Mouse (Mus musculus) liver, postnatal 0 days (tissue): ENCODE measurements at regions not wholly inside any gene's neighbourhood (a gene's known extent, or its start where the extent isn't known, plus 50 kb on each side); places are given as distances from the start of the nearest gene placed in this dataset.

Experiments
- ATAC-seq: fragments of 200-750 bp; cut with Nextera tagmentation; 2 replicates; pipeline ENCODE4 v1.8.0; 2017; ENCODE audit warnings: mild to moderate bottlenecking, moderate library complexity
- DNase-seq: peaks from one replicate; pipeline ENCODE4 v3.0.0-alpha.2; 2016
- H3K27ac ChIP-seq: fragments of 300-500 bp; sonication (generic); 2 replicates; pipeline ENCODE4 v1.5.1; 2014; ENCODE audit warnings: antibody characterized with exemption, moderate library complexity, mild to moderate bottlenecking, low read depth
- H3K27me3 ChIP-seq: fragments of 300-500 bp; sonication (generic); 2 replicates; pipeline ENCODE4 v1.6.1; 2014; ENCODE audit warnings: low read length, control low read depth, mixed read lengths; ENCODE audit not compliant: insufficient read depth
- H3K36me3 ChIP-seq: fragments of 300-500 bp; sonication (generic); replicated peaks from 2 replicates; pipeline ENCODE4 v1.6.1; 2014; ENCODE audit warnings: mild to moderate bottlenecking, control low read depth, low read length, moderate library complexity, mixed read lengths; ENCODE audit not compliant: insufficient read depth
- H3K4me1 ChIP-seq: fragments of 300-500 bp; sonication (generic); 2 replicates; pipeline ENCODE4 v1.6.1; 2014; ENCODE audit warnings: antibody characterized with exemption, mild to moderate bottlenecking, control low read depth; ENCODE audit not compliant: insufficient read depth
- H3K4me2 ChIP-seq: fragments of 300-500 bp; sonication (generic); 2 replicates; pipeline ENCODE4 v1.6.1; 2014; ENCODE audit warnings: low read depth, mild to moderate bottlenecking, low read length, moderate library complexity, mixed read lengths
- H3K4me3 ChIP-seq: fragments of 300-500 bp; sonication (generic); 2 replicates; pipeline ENCODE4 v1.5.1; 2014; ENCODE audit warnings: low read depth, low read length
- H3K9ac ChIP-seq: fragments of 300-500 bp; sonication (generic); replicated peaks from 2 replicates; pipeline ENCODE4 v1.6.1; 2014; ENCODE audit warnings: mild to moderate bottlenecking, moderate library complexity
- H3K9me3 ChIP-seq: fragments of 300-500 bp; sonication (generic); 2 replicates; pipeline ENCODE4 v1.6.1; 2016; ENCODE audit warnings: mild to moderate bottlenecking, control low read depth, low read length, mixed read lengths
- CTCF ChIP-seq: sonication (generic); IDR thresholded peaks from 2 replicates; pipeline ENCODE4 v1.5.1; 2016; ENCODE audit warnings: antibody characterized with exemption, low read depth
- EP300 ChIP-seq: IDR thresholded peaks from 2 replicates; pipeline ENCODE4 v1.6.1; 2016; ENCODE audit warnings: antibody characterized with exemption, low read depth, mild to moderate bottlenecking
- WGBS: fragments of 180-500 bp; shearing (Covaris S2); extraction: QIAGEN DNeasy Blood & Tissue Kit; methylation state at CpG from one replicate; pipeline ENCODE4 v1.1.7; 2014; ENCODE audit not compliant: insufficient replicate concordance; 5-methylcytosine and 5-hydroxymethylcytosine counted together

DNA sequence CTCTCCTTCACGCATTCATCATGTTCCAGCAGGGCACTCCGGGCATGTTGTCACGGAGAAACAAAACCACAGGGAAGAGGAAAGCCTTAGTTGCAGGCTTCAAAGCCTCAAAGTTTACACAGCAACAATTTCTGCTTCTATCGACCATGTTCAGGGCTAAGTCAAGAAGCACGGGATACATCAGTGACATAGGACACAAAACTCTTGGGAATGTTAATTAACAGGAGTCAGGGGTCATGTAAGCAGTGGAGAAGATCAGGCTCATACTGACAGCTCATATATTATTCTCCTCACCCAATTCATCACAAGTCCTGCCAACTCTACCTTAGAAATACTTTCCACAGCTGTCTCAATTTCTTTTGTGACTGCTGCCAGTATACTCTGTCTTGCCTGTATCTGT, 133.0 kb upstream of the Btbd3 start:
- Histone ChIP-seq H3K4me2 (no peak overlapping the region), H3K9ac (no peak overlapping the region), H3K36me3 (no peaks in the 10 kb centered on the region), H3K4me3 (no peak overlapping the region), H3K27ac (no peak overlapping the region), H3K4me1 (no peaks in the 10 kb centered on the region), H3K9me3 (no peaks in the 10 kb centered on the region), H3K27me3 (no peaks in the 10 kb centered on the region)
- WGBS: 67% methylated on average over 5 of the region's 5 CpGs
- ATAC-seq: no peak
- TF ChIP-seq CTCF: no peak
- no peak for TF ChIP-seq EP300
- no peak for DNase-seq

DNA sequence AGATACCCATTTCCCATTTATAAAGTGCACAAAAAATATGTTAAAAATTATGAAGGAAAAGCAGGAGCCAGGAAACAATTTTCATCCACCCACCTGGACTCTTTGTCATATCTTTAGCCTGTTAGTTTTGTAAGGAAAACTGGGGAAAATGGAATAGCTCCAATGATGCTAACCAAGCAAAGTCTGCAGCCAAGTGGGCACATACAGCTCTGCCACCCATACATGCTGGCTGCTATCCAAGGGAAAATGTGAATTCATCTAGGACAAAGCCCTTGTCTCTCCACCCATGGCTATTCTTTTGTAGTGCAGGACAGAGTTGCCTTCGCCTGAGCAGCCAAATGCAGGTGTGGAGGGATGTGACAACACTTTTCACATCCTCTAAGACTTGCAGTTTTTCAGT, 135.5 kb upstream of the Btbd3 start:
- Histone ChIP-seq H3K36me3 (no peaks in the 10 kb centered on the region), H3K4me1 (no peaks in the 10 kb centered on the region), H3K9me3 (no peaks in the 10 kb centered on the region), H3K4me3 (no peak overlapping the region), H3K27me3 (no peaks in the 10 kb centered on the region), H3K27ac (no peak overlapping the region), H3K4me2 (no peak overlapping the region), H3K9ac (no peak overlapping the region)
- WGBS: 73% methylated on average over 1 of the region's 1 CpGs
- no peak for DNase-seq
- ATAC-seq: no peak
- no peak for TF ChIP-seq CTCF
- no peak for TF ChIP-seq EP300

DNA sequence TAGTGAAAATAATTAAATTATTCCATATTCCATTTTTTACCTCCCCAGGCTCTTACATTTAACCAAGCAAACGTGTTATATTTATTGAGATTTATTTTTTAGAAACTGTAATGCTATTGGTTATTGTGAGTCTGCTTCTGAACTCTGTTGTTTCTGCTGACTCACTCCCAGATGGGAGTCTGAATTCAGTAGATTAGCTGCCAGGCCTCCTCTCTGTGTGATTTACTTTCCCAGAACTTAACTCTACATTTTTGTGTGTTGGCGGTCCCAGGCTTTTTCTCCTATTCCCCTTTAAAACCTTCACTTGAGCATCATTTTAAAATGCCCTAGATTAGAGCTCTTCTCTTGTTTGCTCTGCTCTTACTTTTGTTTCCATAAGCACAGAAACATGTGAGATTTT, 136.2 kb upstream of the Btbd3 start:
- H3K27ac ChIP-seq: no peak overlapping the region
- WGBS: 63% methylated on average over 2 of the region's 2 CpGs
- H3K36me3 ChIP-seq: no peaks in the 10 kb centered on the region
- no peak overlapping the region for H3K9ac ChIP-seq
- ATAC-seq (no peak), DNase-seq (no peak)
- H3K9me3 ChIP-seq: no peaks in the 10 kb centered on the region
- H3K4me3 ChIP-seq: no peak overlapping the region
- H3K27me3 ChIP-seq: no peaks in the 10 kb centered on the region
- no peak overlapping the region for H3K4me2 ChIP-seq
- TF ChIP-seq CTCF: no peak
- no peak for TF ChIP-seq EP300
- H3K4me1 ChIP-seq: no peaks in the 10 kb centered on the region

DNA sequence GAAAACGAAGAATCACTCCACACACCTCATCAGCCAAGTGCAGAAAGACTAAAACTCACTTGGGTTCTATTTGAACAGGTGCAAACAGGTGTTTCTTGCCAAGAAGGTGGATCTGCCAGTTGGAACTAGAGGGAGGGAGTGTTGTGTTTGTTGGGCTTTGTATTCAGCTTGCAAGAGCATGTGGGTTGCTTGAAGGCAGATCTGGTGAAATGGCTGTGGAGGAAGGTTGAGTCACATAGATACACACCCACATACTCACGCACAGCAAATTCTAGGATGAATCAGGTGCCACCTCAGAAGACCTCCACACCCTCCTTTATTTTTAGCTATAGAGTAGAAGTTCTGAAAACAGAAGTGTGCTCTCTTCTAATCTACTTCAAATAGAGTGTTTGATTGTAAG, 156.6 kb upstream of the Btbd3 start:
- Histone ChIP-seq H3K4me2 (no peak overlapping the region), H3K9ac (no peak overlapping the region), H3K9me3 (no peaks in the 10 kb centered on the region), H3K4me1 (no peaks in the 10 kb centered on the region), H3K36me3 (no peaks in the 10 kb centered on the region), H3K27me3 (no peaks in the 10 kb centered on the region), H3K4me3 (no peak overlapping the region), H3K27ac (no peak overlapping the region)
- TF ChIP-seq EP300: no peak
- TF ChIP-seq CTCF: no peak
- ATAC-seq (no peak), DNase-seq (no peak)
- WGBS: 76% methylated on average over 2 of the region's 2 CpGs

DNA sequence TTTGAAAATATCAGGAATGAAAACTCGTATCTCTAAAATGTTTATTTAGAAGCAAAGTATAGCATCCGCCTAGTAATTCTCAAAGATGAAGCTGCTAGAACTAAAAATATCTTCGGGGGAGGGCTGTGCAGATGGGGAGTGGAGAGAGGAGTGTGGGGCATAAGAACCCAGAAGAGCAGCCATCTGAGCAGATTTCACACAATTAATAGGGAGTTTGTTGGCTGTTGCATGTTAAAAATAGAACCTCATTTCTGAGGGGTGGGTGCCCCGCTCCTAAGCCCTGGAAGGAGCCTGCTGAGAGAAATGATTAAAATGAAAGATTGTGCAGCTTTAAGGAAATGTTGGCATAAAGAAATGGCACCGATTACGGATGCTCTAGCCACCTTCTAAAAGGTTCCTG, 171.0 kb upstream of the Btbd3 start:
- TF ChIP-seq CTCF: no peak
- no peak for TF ChIP-seq EP300
- ATAC-seq: no peak
- no peaks in the 10 kb centered on the region for H3K9me3 ChIP-seq
- H3K9ac ChIP-seq: no peak overlapping the region
- H3K27ac ChIP-seq: no peak overlapping the region
- no peaks in the 10 kb centered on the region for H3K36me3 ChIP-seq
- H3K4me2 ChIP-seq: no peak overlapping the region
- H3K4me3 ChIP-seq: no peak overlapping the region
- H3K27me3 ChIP-seq: no peaks in the 10 kb centered on the region
- H3K4me1 ChIP-seq: no peaks in the 10 kb centered on the region
- WGBS: 75% methylated on average over 6 of the region's 6 CpGs
- no peak for DNase-seq

DNA sequence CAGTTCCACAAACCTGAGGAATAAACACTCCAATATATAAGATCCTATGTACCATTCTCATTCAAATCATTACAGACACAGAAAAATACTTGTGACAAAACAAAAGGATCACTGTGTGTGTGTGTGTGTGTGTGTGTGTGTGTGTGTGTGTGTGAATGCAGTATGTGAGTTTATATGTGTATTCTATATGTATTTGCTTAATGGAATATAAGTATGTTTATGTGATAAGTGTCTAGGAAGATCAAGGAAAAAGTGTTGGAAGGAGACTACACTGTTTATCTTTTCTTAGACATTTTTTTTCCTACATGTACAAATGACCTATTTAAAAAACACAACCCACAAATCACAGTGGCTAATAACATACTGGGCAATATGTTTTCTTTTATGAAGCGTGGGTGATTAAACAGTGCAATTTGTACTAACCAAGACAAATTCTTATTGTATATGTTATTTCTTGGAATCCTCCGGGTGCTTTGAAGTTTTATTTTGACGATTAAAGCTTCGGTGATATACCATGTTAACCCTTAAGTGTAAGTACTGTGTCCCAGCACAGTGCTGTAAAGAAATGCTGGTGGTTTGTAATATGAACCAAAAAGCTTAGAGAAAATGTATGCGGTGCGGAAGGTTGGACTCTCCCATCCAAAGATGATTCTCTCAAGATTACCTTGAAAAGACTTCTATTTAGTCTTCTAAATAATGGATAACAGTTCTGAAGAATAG, 171.6 kb upstream of the Btbd3 start:
- WGBS: 80% methylated on average over 6 of the region's 6 CpGs
- no peak for DNase-seq
- no peak overlapping the region for H3K4me3 ChIP-seq
- no peaks in the 10 kb centered on the region for H3K9me3 ChIP-seq
- no peaks in the 10 kb centered on the region for H3K27me3 ChIP-seq
- H3K9ac ChIP-seq: no peak overlapping the region
- no peaks in the 10 kb centered on the region for H3K4me1 ChIP-seq
- H3K27ac ChIP-seq: no peak overlapping the region
- ATAC-seq: no peak
- TF ChIP-seq EP300: no peak
- TF ChIP-seq CTCF: no peak
- H3K4me2 ChIP-seq: no peak overlapping the region
- no peaks in the 10 kb centered on the region for H3K36me3 ChIP-seq
